In the genomic region with DNA sequence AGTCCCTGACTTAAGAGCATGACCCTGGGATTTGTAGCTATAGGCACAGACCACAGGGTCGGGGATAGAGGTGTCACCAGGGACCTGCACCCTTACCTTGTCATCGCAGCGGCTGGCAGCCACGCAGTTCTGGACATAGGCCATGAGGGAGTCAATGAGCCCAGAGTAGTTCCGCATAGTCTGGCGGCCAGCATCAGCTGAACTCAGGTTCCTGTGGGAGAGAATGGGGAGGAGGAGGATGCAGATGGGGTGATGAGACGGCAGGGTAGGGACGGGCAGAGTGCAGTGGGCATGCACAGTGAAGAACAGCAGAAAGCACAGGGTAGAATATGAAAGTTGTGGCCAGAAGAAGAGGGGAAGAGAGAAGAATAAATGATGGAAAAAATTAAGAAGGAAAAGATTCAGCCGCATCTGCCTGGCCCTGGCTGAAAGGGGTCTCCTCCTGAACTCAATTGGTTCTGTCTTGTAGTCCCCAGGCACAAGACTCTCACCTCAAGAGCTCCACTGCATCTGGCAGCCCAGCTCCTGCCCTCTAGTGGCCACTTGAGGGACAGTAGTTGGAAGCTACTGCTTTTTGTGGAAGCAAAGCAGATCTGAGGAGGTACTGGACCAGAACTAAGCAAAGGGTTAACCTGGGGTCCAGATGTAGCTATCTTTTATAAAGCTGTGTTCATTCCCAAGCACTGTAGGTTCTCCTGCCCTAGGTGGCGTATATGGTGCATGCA, we compare ENCODE assay signal across 9 mouse cellular contexts. TPM values are rescaled to one million over a fixed set of nuclear protein-coding genes. Genes with fewer than 3 reads are reported as not detected.
DNase-seq lines count a peak whose midpoint lies in the region; TF ChIP-seq lines count a peak whose summit lies in the region.
"Had no signal": no experiment of that assay in that cellular context is flagged by ENCODE, and none has a peak within 500 bp of the region (broad histone marks: within the 10 kb centered on the region; RNA-seq: fewer than 3 reads in every experiment).

No protein-coding gene starts in this region.

- no peaks in the 10 kb centered on the region for H3K79me2 ChIP-seq in CH12.LX (replicated peaks; ENCODE audit: control insufficient read depth, extremely low read depth, insufficient read depth, poor library complexity, severe bottlenecking)

- DNase-seq in 416B (ENCODE audit: low read depth) (peak; percentile 63), CH12.LX (ENCODE audit: extremely low read depth) (peak; percentile 60)
- peak; percentile 56 for DNase-seq in c-Kit-positive CD71-positive TER-119-positive erythroid progenitor cells, embryonic 14.5 days (ENCODE audit: low spot score)
- peak; percentile 48 for DNase-seq in forelimb bud, embryonic 11.5 days (ENCODE audit: low read depth, low spot score)
- DNase-seq in kidney, postnatal 36 days = peak; percentile 56 to 83
- DNase-seq in lung, postnatal 25 days (ENCODE audit: low spot score) = peak; percentile 41

- no peak overlapping the region for H3K4me3 ChIP-seq in CH12.LX (replicated peaks in 1 of 3; ENCODE audit: low read depth in 2 of 3, low read length in 2 of 3, poor library complexity in 1 of 3)
- H3K4me3 ChIP-seq in small intestine, adult 2 months (ENCODE audit: low read depth, low read length) = no peak overlapping the region
- H3K4me3 ChIP-seq: heart, embryonic 15.5 days; stomach, embryonic 15.5 days had no signal

- H3K27ac ChIP-seq in CH12.LX (ENCODE audit: insufficient read depth, low read depth) = no peak overlapping the region
- H3K27ac ChIP-seq in small intestine, adult 2 months (ENCODE audit: insufficient read depth, low read depth, low read length) = no peak overlapping the region
- H3K27ac ChIP-seq: heart, embryonic 15.5 days; stomach, embryonic 15.5 days had no signal

- H3K4me1 ChIP-seq in CH12.LX (ENCODE audit: control insufficient read depth in 1 of 2, insufficient read depth in 2 of 2) = no peaks in the 10 kb centered on the region
- no peaks in the 10 kb centered on the region for H3K4me1 ChIP-seq in small intestine, adult 2 months (ENCODE audit: control insufficient read depth, insufficient read depth, insufficient read length, low read length)
- H3K4me1 ChIP-seq: heart, embryonic 15.5 days; stomach, embryonic 15.5 days had no signal

- no peak for TF ChIP-seq POLR2A in CH12.LX (IDR thresholded peaks at IDR 0.05; ENCODE audit: low read depth, low read length)
- TF ChIP-seq POLR2A in small intestine, adult 2 months (IDR thresholded peaks at IDR 0.05; ENCODE audit: low read depth, low read length) = no peak

- in situ Hi-C loops in CH12.LX (cut with MboI; ENCODE audit: low pct_ligation_motif_present, low pct_unique_long_range_greater_than_20kb, low sequenced_read_pairs) = no loop called here

- H3K27me3 ChIP-seq in CH12.LX (replicated peaks) = peaks cover 80% of the 10 kb centered on the region
- H3K27me3 ChIP-seq in small intestine, adult 2 months (ENCODE audit: control insufficient read depth, insufficient read depth, low read length) = no peaks in the 10 kb centered on the region

- no peaks in the 10 kb centered on the region for H3K9me3 ChIP-seq in CH12.LX (replicated peaks; ENCODE audit: low read length)
- H3K9me3 ChIP-seq: heart, embryonic 15.5 days; stomach, embryonic 15.5 days had no signal

- peak; percentile 47 for TF ChIP-seq RAD21 in CH12.LX (IDR thresholded peaks at IDR 0.05; ENCODE audit: low read depth, low read length)

- peak; percentile 87 to 93 for TF ChIP-seq CTCF in CH12.LX (conservative IDR thresholded peaks at IDR 0.05 in 1 of 2, IDR thresholded peaks at IDR 0.05 in 1 of 2; ENCODE audit: low read depth in 2 of 2, low read length in 2 of 2)
- TF ChIP-seq CTCF in small intestine, adult 2 months (IDR thresholded peaks at IDR 0.05; ENCODE audit: extremely low read depth, insufficient read length, insufficient replicate concordance, low read depth, low read length) = peak; percentile 87; the same call in 1 of the 2 replicates

- TF ChIP-seq EP300 in CH12.LX (IDR thresholded peaks at IDR 0.05; ENCODE audit: low read length) = no peak

- dilution Hi-C loops in CH12.LX (cut with MboI; ENCODE audit: extremely low pct_ligation_motif_present, extremely low pct_unique_long_range_greater_than_20kb, low sequenced_read_pairs) = no loop called here

- H3K4me2 ChIP-seq in CH12.LX (ENCODE audit: insufficient read depth, low read depth, poor library complexity, severe bottlenecking) = no peak overlapping the region
- H3K4me2 ChIP-seq: heart, embryonic 15.5 days; stomach, embryonic 15.5 days had no signal

- no peaks in the 10 kb centered on the region for H3K36me3 ChIP-seq in CH12.LX (replicated peaks in 1 of 2; ENCODE audit: control insufficient read depth in 1 of 2, insufficient read depth in 1 of 2, low read length in 1 of 2)
- peaks cover 8% of the 10 kb centered on the region; the same call in 1 of the 2 replicates for H3K36me3 ChIP-seq in small intestine, adult 2 months (ENCODE audit: control insufficient read depth, insufficient read depth, low read length)
- H3K36me3 ChIP-seq: heart, embryonic 15.5 days; stomach, embryonic 15.5 days had no signal

- 75% methylated on average over 10 of the region's 10 CpGs for WGBS in small intestine, adult 2 months

- no peak overlapping the region for H3K9ac ChIP-seq in CH12.LX (ENCODE audit: insufficient read depth, low read depth)
- H3K9ac ChIP-seq: heart, embryonic 15.5 days; stomach, embryonic 15.5 days had no signal

TF ChIP-seq in CH12.LX, 34 proteins besides CTCF, POLR2A, EP300 and RAD21:
- TF ChIP-seq TCF12 (IDR thresholded peaks at IDR 0.05; ENCODE audit: low read depth, low read length) (0 out of 2 replicates have a peak, but pooled peaks have one; percentile 12), NELFE (IDR thresholded peaks at IDR 0.05; ENCODE audit: low read depth, low read length) (peak; percentile 31; the same call in 1 of the 2 replicates), BHLHE40 (IDR thresholded peaks at IDR 0.05; ENCODE audit: low read depth, low read length) (no peak), SMC3 (IDR thresholded peaks at IDR 0.05; ENCODE audit: low read depth, low read length) (peak; percentile 82)

RNA-seq across cellular contexts. Expression of gene Pkp1, which starts 36.5 kb away (rescaled TPM):
- total RNA-seq in CH12.LX (2012; rRNA removed) = not detected in 2 replicates
- not detected in 2 replicates for total RNA-seq in CH12.LX (2014; rRNA removed)
- polyA plus RNA-seq in CH12.LX (2012; ENCODE audit: insufficient read length, low read depth) = not detected in 2 replicates
- 5.0 and 12.5 TPM in 2 replicates for polyA plus RNA-seq in small intestine, adult 2 months (2012; rRNA removed)

RNA-seq across cellular contexts. Expression of gene Tnnt2, which starts 46.4 kb away (rescaled TPM):
- total RNA-seq in CH12.LX (2012; rRNA removed) (5.5 and 8.6 TPM in 2 replicates), CH12.LX (2014; rRNA removed) (3.6 and 5.0 TPM in 2 replicates)
- 31.1 and 32.5 TPM in 2 replicates for polyA plus RNA-seq in CH12.LX (2012; ENCODE audit: insufficient read length, low read depth)
- 0.56 TPM in 2 replicates for polyA plus RNA-seq in small intestine, adult 2 months (2012; rRNA removed)

Comparison
In these comparisons a context has a peak if more than half of its experiments do, and no peak if none do; other contexts are left out.
1. RNA of gene Tnnt2, which starts 46.4 kb away (polyA plus RNA-seq): 31.1 to 32.5 TPM in CH12.LX; 0.56 TPM in small intestine, adult 2 months; every median in the first group is over 10 times any median in the second.
2. Peak in every context shown above with its lines, with median percentiles within 50 percentile points of each other: DNase-seq.